Mouse (Mus musculus) kidney, adult 8-10 months (tissue): ENCODE results near the gene Gm45785.
"Not testable (repeated sequence)": the region's sequence is repeated elsewhere in the genome, so short reads cannot be mapped to it uniquely, and the experiment has no call there.

ENCODE experiments used
- DNase-seq, 2 experiments: peaks; one replicate each; pipeline ENCODE4 v3.0.0; 2022

Gene Gm45785

GRCm38 (mm10) chr7:140855860-140856784 lies at the start of gene Gm45785:
Gm45785 (minus strand) TSS chr7:140856331.
- peak; percentile 92 to 93 for DNase-seq

GRCm38 (mm10) chr7:140905642-140906081 lies 49.5 kb upstream of the Gm45785 start:
- DNase-seq = peak; percentile 55 to 78

DNA sequence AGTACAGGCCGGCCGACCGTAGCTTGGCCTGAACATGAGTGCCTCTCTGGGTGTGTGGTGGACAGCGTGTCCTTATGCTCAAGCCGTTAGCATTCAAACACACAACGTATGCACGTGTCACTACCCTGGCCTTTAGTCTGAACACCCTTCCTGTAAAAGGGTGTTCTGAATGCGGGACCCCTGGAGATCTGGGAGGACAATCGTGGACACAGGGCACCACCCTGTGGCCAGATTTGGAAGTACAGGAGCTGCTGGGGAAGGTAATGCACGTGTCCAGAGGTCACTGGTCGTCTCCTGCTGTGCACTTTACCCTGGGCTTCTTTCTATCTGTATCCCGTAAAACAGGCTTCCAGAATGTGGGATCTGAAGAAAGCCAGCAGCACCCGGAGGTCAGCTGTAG lies 47.1 kb upstream of the Gm45785 start:
- peak; percentile 74 to 90 for DNase-seq

DNA sequence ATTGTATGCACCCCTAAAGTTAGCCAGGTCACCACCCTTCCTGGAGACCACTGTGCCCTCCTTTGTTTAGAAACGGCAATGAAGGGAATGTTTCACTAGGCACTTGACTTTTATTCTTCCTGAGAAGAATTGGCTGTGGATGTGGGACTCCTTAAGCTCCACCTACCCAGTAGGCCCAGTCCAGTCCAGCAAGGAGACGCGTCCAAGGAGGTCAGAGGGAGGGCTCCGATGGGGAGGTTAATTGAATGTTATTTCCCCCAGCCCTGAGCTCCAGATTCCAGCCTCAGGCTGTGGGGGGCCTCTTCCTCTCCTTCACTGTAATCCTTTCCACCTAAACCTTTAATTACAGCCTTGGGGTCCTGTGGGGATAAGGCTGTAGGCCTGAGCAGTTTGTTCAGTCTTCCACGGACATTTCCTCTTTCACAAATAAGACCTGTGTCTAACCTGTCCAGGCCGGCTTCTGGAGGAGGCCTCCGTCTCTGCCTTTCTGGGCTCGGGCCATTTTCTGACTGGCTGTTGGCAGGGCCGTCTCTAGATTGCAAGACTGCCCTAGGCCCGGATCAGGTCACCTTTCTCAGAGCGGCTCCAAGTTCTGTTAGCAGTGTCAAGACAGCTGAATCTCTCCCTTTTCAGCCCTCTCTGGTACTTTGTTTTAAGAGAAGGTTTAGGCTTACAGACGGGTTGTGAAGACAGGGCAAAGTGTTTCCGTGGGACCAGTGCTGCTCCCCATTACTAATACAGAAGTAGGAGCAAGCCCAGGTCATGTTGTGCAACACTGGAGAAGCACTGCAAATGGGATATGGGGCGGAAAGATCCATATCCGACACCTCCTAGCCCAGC lies 46.1 kb upstream of the Gm45785 start:
- DNase-seq = peak in 1 of 2 experiments; percentile 33

GRCm38 (mm10) chr7:140900220-140900619 lies 44.1 kb upstream of the Gm45785 start, which contains the start of gene Cox8b:
Cox8b (minus strand) TSS chr7:140900446.
- DNase-seq = no peak

- DNase-seq = no peak
These were observed 43.0 kb upstream of the Gm45785 start for GRCm38 (mm10) chr7:140899121-140899520.

DNA sequence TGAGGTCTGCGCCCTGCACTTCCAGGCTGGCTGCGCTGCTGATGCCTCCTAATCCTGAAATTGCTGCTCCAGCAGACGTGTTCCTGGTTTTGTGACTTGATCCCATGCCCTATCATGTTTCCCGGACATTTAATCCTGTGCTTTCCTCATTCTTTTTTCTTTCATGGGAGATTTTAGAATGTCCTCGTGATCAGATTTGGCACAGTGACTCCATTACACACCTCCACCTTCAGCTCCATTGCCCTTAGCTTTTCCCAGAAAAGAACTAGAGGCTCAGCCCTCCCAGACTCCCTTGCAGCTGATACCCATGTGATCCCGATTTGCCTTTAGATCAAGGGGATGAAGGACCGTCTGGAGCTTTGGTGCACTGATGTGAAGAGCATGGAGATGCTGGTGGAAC lies 41.7 kb upstream of the Gm45785 start:
- no peak for DNase-seq

DNA sequence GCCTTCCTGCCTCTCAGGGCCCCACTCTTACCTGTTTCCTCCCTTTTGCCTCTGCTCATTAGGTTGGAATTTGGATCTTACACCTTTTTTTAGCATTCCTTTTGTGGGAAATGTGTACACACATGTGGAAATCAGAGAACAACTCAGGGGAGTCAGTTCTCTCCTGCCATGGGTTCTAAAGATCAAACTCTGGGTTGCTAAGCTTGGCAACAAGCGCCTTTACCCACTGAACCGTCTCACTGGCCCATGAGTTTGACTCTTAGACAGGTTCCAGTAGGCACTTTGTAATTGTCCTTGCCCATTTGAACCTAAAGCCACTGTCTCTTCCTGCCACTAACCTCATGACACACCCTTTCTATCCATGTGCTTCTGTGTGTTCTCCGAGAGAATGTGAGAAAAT lies 38.5 kb upstream of the Gm45785 start:
- DNase-seq = peak; percentile 38 to 47

GRCm38 (mm10) chr7:140894031-140894430 lies 37.9 kb upstream of the Gm45785 start:
- no peak for DNase-seq

DNA sequence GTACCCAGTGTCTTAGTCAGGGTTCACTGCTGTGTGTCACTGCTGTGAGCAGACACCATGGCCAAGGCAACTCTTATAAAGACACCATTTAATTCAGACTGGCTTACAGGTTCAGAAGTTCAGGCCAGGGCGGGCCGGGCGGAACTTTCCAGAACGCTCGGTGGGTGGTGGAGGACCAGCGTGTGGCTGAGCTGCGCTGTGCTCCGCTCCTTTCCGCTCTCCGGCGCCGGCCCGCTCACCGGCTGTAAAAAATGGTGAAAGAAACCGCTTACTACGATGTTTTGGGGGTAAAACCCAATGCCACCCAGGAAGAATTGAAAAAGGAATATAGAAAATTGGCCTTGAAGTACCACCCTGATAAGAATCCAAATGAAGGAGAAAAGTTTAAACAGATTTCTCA lies 34.5 kb upstream of the Gm45785 start:
- not testable (repeated sequence) for DNase-seq

DNA sequence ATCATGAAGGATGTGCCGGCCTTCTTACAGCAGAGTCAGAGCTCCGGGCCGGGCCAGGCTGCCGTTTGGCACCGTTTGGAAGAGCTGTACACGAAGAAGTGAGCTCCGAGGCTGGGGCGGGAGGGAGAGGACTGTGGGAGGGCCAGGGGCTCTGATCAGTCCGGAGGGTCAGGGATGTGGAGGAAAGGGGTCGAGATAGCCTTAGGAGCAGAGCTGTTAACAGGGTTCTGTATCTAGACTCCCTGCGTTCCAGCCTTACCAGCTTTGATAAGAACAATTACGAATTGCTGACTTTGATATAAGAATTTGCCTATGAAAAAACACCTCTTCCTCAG lies 26.3 kb upstream of the Gm45785 start:
- DNase-seq = no peak

DNA sequence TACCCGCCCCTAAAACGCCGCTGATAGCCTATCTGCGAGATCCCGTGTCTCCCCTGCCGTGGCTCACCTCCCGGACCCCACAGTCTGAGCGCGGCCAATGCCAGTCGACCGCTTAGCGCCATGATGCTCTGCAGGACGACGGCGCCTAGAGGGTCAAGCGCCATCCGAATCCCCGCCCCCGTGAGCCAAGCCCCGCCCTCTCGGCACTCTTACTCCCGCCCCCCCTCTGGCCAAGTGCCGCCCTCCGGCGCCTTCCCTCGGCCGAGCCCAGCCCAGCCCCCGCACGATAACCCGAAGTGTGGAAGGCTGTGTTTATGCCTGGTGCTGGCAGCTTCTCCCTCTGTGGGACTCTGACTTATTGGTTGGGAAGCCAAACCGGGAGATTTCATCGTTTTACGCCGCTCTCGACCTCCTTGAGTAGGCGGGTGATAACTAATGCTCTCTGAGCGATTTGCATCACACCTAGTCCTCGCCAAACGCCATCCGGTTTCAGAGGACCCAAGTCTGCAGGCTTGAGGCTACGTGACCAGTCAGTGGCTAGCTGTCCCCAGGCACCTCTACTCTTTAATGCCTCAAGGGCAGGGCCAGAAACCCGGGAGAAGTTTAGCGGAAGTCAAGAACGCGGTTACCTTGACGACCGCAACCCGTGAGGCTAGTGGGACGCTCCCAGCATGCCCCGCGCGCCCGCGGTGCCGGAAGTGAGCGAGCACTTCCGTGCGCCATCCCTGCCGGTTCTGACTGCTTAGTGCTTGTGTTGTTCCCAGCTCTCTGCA lies 25.8 kb upstream of the Gm45785 start, which contains the start of the genes Psmd13 and Sirt3:
Gene Psmd13, plus strand, starts transcription at position 273 of the 773 bp plus-strand sequence.
Gene Sirt3, minus strand, starts transcription at position 614 of the 773 bp plus-strand sequence.
- peak; percentile 93 to 94 for DNase-seq

- DNase-seq = peak; percentile 37 to 53
These were observed 24.9 kb upstream of the Gm45785 start for GRCm38 (mm10) chr7:140880865-140881515.

DNA sequence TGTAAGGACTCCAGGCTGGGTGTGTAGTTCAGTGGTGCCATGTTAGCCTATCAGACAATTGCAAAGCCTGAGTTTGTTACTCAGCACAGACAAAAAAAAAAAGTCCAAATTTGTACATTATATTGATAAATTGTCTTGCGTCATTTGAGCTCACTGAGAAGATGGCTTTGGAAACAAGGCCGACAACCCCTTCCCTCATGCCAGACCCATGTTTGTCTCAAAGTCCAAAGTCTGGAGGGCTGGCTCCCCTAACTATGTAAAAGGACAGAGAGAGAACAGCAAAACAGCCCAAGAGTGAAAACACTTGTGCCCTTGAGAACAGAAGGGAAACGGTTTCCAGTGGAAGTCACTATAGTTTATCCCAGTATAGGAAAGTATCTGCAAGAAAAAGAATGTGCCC lies 24.3 kb upstream of the Gm45785 start:
- peak; percentile 65 to 69 for DNase-seq

DNA sequence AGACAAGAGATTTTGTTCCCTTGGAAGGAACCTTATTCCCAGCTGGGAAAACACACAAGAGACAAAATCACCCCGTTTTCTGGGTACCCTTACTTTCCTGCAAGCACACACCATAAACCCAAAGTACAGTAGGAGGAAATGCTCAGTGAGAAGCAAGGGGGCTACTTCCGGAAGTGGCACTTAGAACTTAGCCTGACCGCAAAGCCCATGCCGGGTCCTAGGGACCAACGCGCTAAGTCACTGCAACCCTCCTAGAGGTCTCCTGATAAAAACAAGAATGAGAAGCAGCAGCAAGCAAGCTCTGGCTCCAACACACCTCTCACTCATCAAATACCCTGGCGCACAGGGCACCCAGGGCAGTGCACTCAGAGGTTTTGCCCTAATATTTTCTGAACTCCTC lies 23.2 kb upstream of the Gm45785 start:
- DNase-seq = no peak

- DNase-seq = no peak
These were observed 21.2 kb upstream of the Gm45785 start for GRCm38 (mm10) chr7:140877364-140877763.

- no peak for DNase-seq
These were observed 18.1 kb upstream of the Gm45785 start for GRCm38 (mm10) chr7:140874224-140874623.

GRCm38 (mm10) chr7:140864761-140865160 lies 8.6 kb upstream of the Gm45785 start:
- no peak for DNase-seq

- DNase-seq = no peak
These were observed 4.6 kb upstream of the Gm45785 start for GRCm38 (mm10) chr7:140860728-140861127.

- DNase-seq = no peak
These were observed 3.9 kb upstream of the Gm45785 start for GRCm38 (mm10) chr7:140859997-140860396.

GRCm38 (mm10) chr7:140858746-140859145 lies 2.6 kb upstream of the Gm45785 start:
- DNase-seq = no peak
